In genomic region chr17:23746767-23747166, GRCm38 (mm10) we compare ENCODE assay signal across 20 mouse cellular contexts. TPM values are rescaled to one million over a fixed set of nuclear protein-coding genes. Genes with fewer than 3 reads are reported as not detected.
DNase-seq lines count a peak whose midpoint lies in the region; ATAC-seq and TF ChIP-seq lines count a peak whose summit lies in the region.
"Had no signal": no experiment of that assay in that cellular context is flagged by ENCODE, and none has a peak within 500 bp of the region (broad histone marks: within the 10 kb centered on the region; RNA-seq: fewer than 3 reads in every experiment).

No protein-coding gene starts in this region.

- H3K79me2 ChIP-seq in MEL (ENCODE audit: control insufficient read depth, insufficient read depth, low read length, poor library complexity) = no peaks in the 10 kb centered on the region

- H3K4me1 ChIP-seq in embryonic facial prominence, embryonic 14.5 days (ENCODE audit: control insufficient read depth, insufficient read depth, low read length) = peaks cover 11% of the 10 kb centered on the region
- peaks cover 38% of the 10 kb centered on the region for H3K4me1 ChIP-seq in embryonic facial prominence, embryonic 10.5 days
- peaks cover 10% of the 10 kb centered on the region for H3K4me1 ChIP-seq in midbrain, embryonic 11.5 days (ENCODE audit: control insufficient read depth, insufficient read depth, low read length)
- H3K4me1 ChIP-seq in midbrain, embryonic 10.5 days = peaks cover 41% of the 10 kb centered on the region
- H3K4me1 ChIP-seq in MEL (ENCODE audit: control insufficient read depth in 1 of 2, insufficient read depth in 2 of 2, low read length in 2 of 2) = peaks cover 4 to 23% of the 10 kb centered on the region in 2 experiments; a peak in 3 of 4 replicates
- H3K4me1 ChIP-seq in stomach, postnatal 0 days (replicated peaks; ENCODE audit: control insufficient read depth, insufficient read depth) = peaks cover 15% of the 10 kb centered on the region; the same call in 1 of the 2 replicates

- 77% methylated on average over 3 of the region's 3 CpGs for WGBS in embryonic facial prominence, embryonic 14.5 days
- WGBS in embryonic facial prominence, embryonic 10.5 days = 76% methylated on average over 3 of the region's 3 CpGs
- 88% methylated on average over 3 of the region's 3 CpGs for WGBS in midbrain, embryonic 11.5 days
- WGBS in midbrain, embryonic 10.5 days = 76% methylated on average over 3 of the region's 3 CpGs
- 76% methylated on average over 3 of the region's 3 CpGs for WGBS in stomach, postnatal 0 days

- ATAC-seq in embryonic facial prominence, embryonic 14.5 days (ENCODE audit: low read depth) = no peak
- ATAC-seq in midbrain, embryonic 11.5 days (ENCODE audit: low FRiP score) = no peak
- peak; percentile 48 for ATAC-seq in megakaryocyte progenitor cell, adult 5-6 weeks (replicated peaks; ENCODE audit: poor library complexity)
- ATAC-seq in stomach, postnatal 0 days (ENCODE audit: low FRiP score, low TSS enrichment) = no peak
- ATAC-seq: hindbrain, postnatal 0 days; intestine, postnatal 0 days; liver, postnatal 0 days had no signal

- H3K4me3 ChIP-seq in embryonic facial prominence, embryonic 14.5 days (ENCODE audit: low read depth, low read length) = no peak overlapping the region
- H3K4me3 ChIP-seq in embryonic facial prominence, embryonic 10.5 days = no peak overlapping the region
- H3K4me3 ChIP-seq in midbrain, embryonic 11.5 days (ENCODE audit: low read depth, low read length) = no peak overlapping the region
- H3K4me3 ChIP-seq in midbrain, embryonic 10.5 days = no peak overlapping the region
- H3K4me3 ChIP-seq in MEL (ENCODE audit: control insufficient read depth in 1 of 2, insufficient read depth in 1 of 2, low read depth in 2 of 2, low read length in 2 of 2) = no peak overlapping the region
- H3K4me3 ChIP-seq in stomach, postnatal 0 days (ENCODE audit: low read depth, low read length) = no peak overlapping the region

- TF ChIP-seq POLR2A in MEL (IDR thresholded peaks at IDR 0.05; ENCODE audit: control insufficient read depth in 1 of 2, insufficient read depth in 1 of 2, low read depth in 1 of 2, low read length in 2 of 2, poor library complexity in 1 of 2) = no peak

- H3K9ac ChIP-seq in embryonic facial prominence, embryonic 14.5 days (ENCODE audit: low read depth, low read length) = no peak overlapping the region
- H3K9ac ChIP-seq in midbrain, embryonic 11.5 days (ENCODE audit: low read length) = no peak overlapping the region
- H3K9ac ChIP-seq in MEL (ENCODE audit: control insufficient read depth, low read depth, low read length, poor library complexity, severe bottlenecking) = 0 out of 2 replicates have a peak overlapping the region, but pooled peaks have one; percentile 28
- no peak overlapping the region for H3K9ac ChIP-seq in stomach, postnatal 0 days (ENCODE audit: low read length)
- H3K9ac ChIP-seq: liver, postnatal 0 days; midbrain, embryonic 15.5 days; neural tube, embryonic 15.5 days had no signal

- H3K36me3 ChIP-seq in embryonic facial prominence, embryonic 14.5 days (ENCODE audit: control insufficient read depth, insufficient read depth, low read length) = peaks cover 6% of the 10 kb centered on the region; the same call in 1 of the 2 replicates
- peaks cover 16% of the 10 kb centered on the region for H3K36me3 ChIP-seq in embryonic facial prominence, embryonic 10.5 days (replicated peaks)
- H3K36me3 ChIP-seq in midbrain, embryonic 11.5 days (ENCODE audit: control insufficient read depth, insufficient read depth, low read length) = 0 out of 2 replicates have a peak, but pooled peaks cover 3% of the 10 kb centered on the region
- peaks cover 11% of the 10 kb centered on the region for H3K36me3 ChIP-seq in midbrain, embryonic 10.5 days
- peaks cover 0 to 4% of the 10 kb centered on the region in 2 experiments; a peak in 2 of 4 replicates for H3K36me3 ChIP-seq in MEL (ENCODE audit: control insufficient read depth in 1 of 2, insufficient read depth in 2 of 2, low read length in 2 of 2)
- H3K36me3 ChIP-seq in stomach, postnatal 0 days (ENCODE audit: control insufficient read depth, insufficient read depth, low read length) = no peaks in the 10 kb centered on the region
- H3K36me3 ChIP-seq: midbrain, embryonic 15.5 days had no signal

- no peak for TF ChIP-seq RAD21 in MEL (IDR thresholded peaks at IDR 0.05; ENCODE audit: low read depth, low read length)

- H3K27ac ChIP-seq in embryonic facial prominence, embryonic 14.5 days (replicated peaks; ENCODE audit: low read depth, low read length) = no peak overlapping the region
- no peak overlapping the region for H3K27ac ChIP-seq in embryonic facial prominence, embryonic 10.5 days (replicated peaks)
- H3K27ac ChIP-seq in midbrain, embryonic 11.5 days (ENCODE audit: low read depth, low read length) = no peak overlapping the region
- no peak overlapping the region for H3K27ac ChIP-seq in midbrain, embryonic 10.5 days (replicated peaks)
- no peak overlapping the region for H3K27ac ChIP-seq in MEL (ENCODE audit: control insufficient read depth, low read depth, low read length)
- H3K27ac ChIP-seq in stomach, postnatal 0 days (replicated peaks) = no peak overlapping the region
- H3K27ac ChIP-seq: hindbrain, postnatal 0 days; midbrain, embryonic 15.5 days; neural tube, embryonic 15.5 days had no signal

- peaks cover 54% of the 10 kb centered on the region for H3K27me3 ChIP-seq in embryonic facial prominence, embryonic 14.5 days (replicated peaks; ENCODE audit: control insufficient read depth, insufficient read depth, low read length)
- H3K27me3 ChIP-seq in embryonic facial prominence, embryonic 10.5 days (replicated peaks; ENCODE audit: low read depth, poor library complexity, severe bottlenecking) = peaks cover 69% of the 10 kb centered on the region
- H3K27me3 ChIP-seq in midbrain, embryonic 11.5 days (ENCODE audit: control insufficient read depth, insufficient read depth, low read length) = peaks cover 54% of the 10 kb centered on the region
- peaks cover 70% of the 10 kb centered on the region for H3K27me3 ChIP-seq in midbrain, embryonic 10.5 days (ENCODE audit: low read depth, poor library complexity, severe bottlenecking)
- no peaks in the 10 kb centered on the region for H3K27me3 ChIP-seq in MEL (ENCODE audit: control insufficient read depth in 1 of 2, insufficient read depth in 2 of 2, low read length in 2 of 2)
- H3K27me3 ChIP-seq in stomach, postnatal 0 days (ENCODE audit: control insufficient read depth, insufficient read depth, low read length) = peaks cover 6% of the 10 kb centered on the region; the same call in 1 of the 2 replicates

- TF ChIP-seq EP300 in MEL (IDR thresholded peaks at IDR 0.05; ENCODE audit: low read depth in 1 of 2, low read length in 2 of 2) = no peak
- no peak for TF ChIP-seq EP300 in stomach, postnatal 0 days (optimal IDR thresholded peaks at IDR 0.05)

- peak overlapping the region; percentile 54; the same call in 1 of the 2 replicates for H3K4me2 ChIP-seq in embryonic facial prominence, embryonic 14.5 days (ENCODE audit: low read depth, low read length)
- H3K4me2 ChIP-seq in midbrain, embryonic 11.5 days = no peak overlapping the region
- no peak overlapping the region for H3K4me2 ChIP-seq in stomach, postnatal 0 days (replicated peaks; ENCODE audit: low read depth)

- no peaks in the 10 kb centered on the region for H3K9me3 ChIP-seq in embryonic facial prominence, embryonic 14.5 days (ENCODE audit: control insufficient read depth, low read length)
- H3K9me3 ChIP-seq in embryonic facial prominence, embryonic 10.5 days = 0 out of 2 replicates have a peak, but pooled peaks cover 2% of the 10 kb centered on the region
- H3K9me3 ChIP-seq in midbrain, embryonic 11.5 days (ENCODE audit: control insufficient read depth, low read length) = no peaks in the 10 kb centered on the region
- H3K9me3 ChIP-seq in midbrain, embryonic 10.5 days (replicated peaks) = no peaks in the 10 kb centered on the region
- H3K9me3 ChIP-seq in MEL (replicated peaks; ENCODE audit: insufficient read depth, low read length) = no peaks in the 10 kb centered on the region
- no peaks in the 10 kb centered on the region for H3K9me3 ChIP-seq in stomach, postnatal 0 days (ENCODE audit: control insufficient read depth, low read length)
- H3K9me3 ChIP-seq: forebrain, embryonic 10.5 days; midbrain, embryonic 15.5 days; neural tube, embryonic 15.5 days had no signal

- no peak for DNase-seq in embryonic facial prominence, embryonic 14.5 days (ENCODE audit: low spot score)
- no peak for DNase-seq in embryonic facial prominence, embryonic 10.5 days (ENCODE audit: low spot score)
- peak; percentile 41 for DNase-seq in midbrain, embryonic 11.5 days (ENCODE audit: low spot score, missing footprints)
- DNase-seq in midbrain, embryonic 10.5 days (ENCODE audit: low spot score) = no peak
- peak; percentile 78 for DNase-seq in MEL (ENCODE audit: low read depth, low spot score)
- DNase-seq in stomach, postnatal 0 days (ENCODE audit: low spot score) = no peak
- no peak for DNase-seq in c-Kit-positive CD71-positive TER-119-positive erythroid progenitor cells, embryonic 14.5 days (ENCODE audit: low spot score)
- DNase-seq: cerebellum, adult 9-10 months; gastrocnemius, postnatal 14 days; liver, postnatal 0 days; thymus, adult 18-20 months had no signal

- TF ChIP-seq CTCF in MEL (IDR thresholded peaks at IDR 0.05 in 2 of 3, conservative IDR thresholded peaks at IDR 0.05 in 1 of 3; ENCODE audit: control insufficient read depth in 1 of 3, insufficient read depth in 1 of 3, low read depth in 2 of 3, low read length in 3 of 3, poor library complexity in 1 of 3, severe bottlenecking in 1 of 3) = no peak
- no peak for TF ChIP-seq CTCF in stomach, postnatal 0 days (IDR thresholded peaks at IDR 0.05; ENCODE audit: low read depth)

RNA-seq across cellular contexts. Expression of gene Kremen2, which starts 1.1 kb away (rescaled TPM):
- polyA plus RNA-seq in embryonic facial prominence, embryonic 14.5 days (2014; fragmentation: Nextera tagmentation; extraction: Ambion mirVana) = 12.9 and 21.2 TPM in 2 replicates
- 8.3 and 9.6 TPM in 2 replicates for polyA plus RNA-seq in embryonic facial prominence, embryonic 10.5 days (2016; fragmentation: Nextera tagmentation; extraction: Ambion mirVana)
- 0.58 and 0.63 TPM in 2 replicates for polyA plus RNA-seq in midbrain, embryonic 11.5 days (2014; fragmentation: Nextera tagmentation; extraction: Ambion mirVana)
- 1.7 and 2.3 TPM in 2 replicates for polyA plus RNA-seq in midbrain, embryonic 10.5 days (2016; fragmentation: Nextera tagmentation; extraction: Ambion mirVana)
- total RNA-seq in MEL (2012; rRNA removed) = 0.10 TPM in 1 of 2 replicates, not detected in the other
- under 1 TPM in 1 of 2 experiments, not detected in 1; 0.11 TPM for polyA plus RNA-seq in MEL (2012; ENCODE audit: insufficient read depth in 1 of 2, insufficient read length in 2 of 2, low read depth in 1 of 2, low replicate concordance in 2 of 2, missing spikeins in 1 of 2)
- total RNA-seq in megakaryocyte progenitor cell, adult 5-6 weeks (2015) = 0.05 TPM in 1 of 2 replicates, not detected in the other
- not detected in 2 replicates for total RNA-seq in megakaryocyte progenitor cell, adult 5-6 weeks (2017)
- 2.7 and 3.0 TPM in 2 replicates for polyA plus RNA-seq in stomach, postnatal 0 days (2015; fragmentation: Nextera tagmentation; extraction: Ambion mirVana)
- total RNA-seq: gastrocnemius, postnatal 14 days had no signal
- polyA plus RNA-seq: liver, postnatal 0 days had no signal

RNA-seq across cellular contexts. Expression of gene Paqr4, which starts 6.1 kb away (rescaled TPM):
- polyA plus RNA-seq in embryonic facial prominence, embryonic 14.5 days (2014; fragmentation: Nextera tagmentation; extraction: Ambion mirVana) = 20.9 and 22.9 TPM in 2 replicates
- polyA plus RNA-seq in embryonic facial prominence, embryonic 10.5 days (2016; fragmentation: Nextera tagmentation; extraction: Ambion mirVana) = 12.6 and 14.1 TPM in 2 replicates
- 29.5 and 30.2 TPM in 2 replicates for polyA plus RNA-seq in midbrain, embryonic 11.5 days (2014; fragmentation: Nextera tagmentation; extraction: Ambion mirVana)
- 27.6 and 36.2 TPM in 2 replicates for polyA plus RNA-seq in midbrain, embryonic 10.5 days (2016; fragmentation: Nextera tagmentation; extraction: Ambion mirVana)
- 5.2 and 6.5 TPM in 2 replicates for total RNA-seq in MEL (2012; rRNA removed)
- polyA plus RNA-seq in MEL (2012; ENCODE audit: insufficient read depth in 1 of 2, insufficient read length in 2 of 2, low read depth in 1 of 2, low replicate concordance in 2 of 2, missing spikeins in 1 of 2) = 10 to 100 TPM in 1 of 2 experiments, not detected in 1; 10.7 TPM
- total RNA-seq in megakaryocyte progenitor cell, adult 5-6 weeks (2015) = 1.3 and 1.6 TPM in 2 replicates
- total RNA-seq in megakaryocyte progenitor cell, adult 5-6 weeks (2017) = 1.9 and 2.4 TPM in 2 replicates
- 26.3 and 28.0 TPM in 2 replicates for polyA plus RNA-seq in stomach, postnatal 0 days (2015; fragmentation: Nextera tagmentation; extraction: Ambion mirVana)

RNA-seq across cellular contexts. Expression of gene Pkmyt1, which starts 20.6 kb away (rescaled TPM):
- 39.6 and 40.3 TPM in 2 replicates for polyA plus RNA-seq in embryonic facial prominence, embryonic 14.5 days (2014; fragmentation: Nextera tagmentation; extraction: Ambion mirVana)
- polyA plus RNA-seq in embryonic facial prominence, embryonic 10.5 days (2016; fragmentation: Nextera tagmentation; extraction: Ambion mirVana) = 61.6 and 62.0 TPM in 2 replicates
- 29.3 and 33.7 TPM in 2 replicates for polyA plus RNA-seq in midbrain, embryonic 11.5 days (2014; fragmentation: Nextera tagmentation; extraction: Ambion mirVana)
- 58.5 and 59.7 TPM in 2 replicates for polyA plus RNA-seq in midbrain, embryonic 10.5 days (2016; fragmentation: Nextera tagmentation; extraction: Ambion mirVana)
- total RNA-seq in MEL (2012; rRNA removed) = 15.8 and 16.6 TPM in 2 replicates
- 10 to 100 TPM in 1 of 2 experiments, not detected in 1; 49.8 TPM for polyA plus RNA-seq in MEL (2012; ENCODE audit: insufficient read depth in 1 of 2, insufficient read length in 2 of 2, low read depth in 1 of 2, low replicate concordance in 2 of 2, missing spikeins in 1 of 2)
- total RNA-seq in megakaryocyte progenitor cell, adult 5-6 weeks (2015) = 34.5 and 36.9 TPM in 2 replicates
- 17.3 and 20.5 TPM in 2 replicates for total RNA-seq in megakaryocyte progenitor cell, adult 5-6 weeks (2017)
- 17.1 and 17.6 TPM in 2 replicates for polyA plus RNA-seq in stomach, postnatal 0 days (2015; fragmentation: Nextera tagmentation; extraction: Ambion mirVana)

RNA-seq across cellular contexts. Expression of gene 1520401A03Rik, which starts 24.2 kb away (rescaled TPM):
- polyA plus RNA-seq in embryonic facial prominence, embryonic 14.5 days (2014; fragmentation: Nextera tagmentation; extraction: Ambion mirVana) = 1.6 and 2.8 TPM in 2 replicates
- 0.05 TPM in 1 of 2 replicates, not detected in the other for polyA plus RNA-seq in embryonic facial prominence, embryonic 10.5 days (2016; fragmentation: Nextera tagmentation; extraction: Ambion mirVana)
- polyA plus RNA-seq in midbrain, embryonic 11.5 days (2014; fragmentation: Nextera tagmentation; extraction: Ambion mirVana) = not detected in 2 replicates
- polyA plus RNA-seq in midbrain, embryonic 10.5 days (2016; fragmentation: Nextera tagmentation; extraction: Ambion mirVana) = not detected in 2 replicates
- not detected in 2 replicates for total RNA-seq in MEL (2012; rRNA removed)
- polyA plus RNA-seq in MEL (2012; ENCODE audit: insufficient read depth in 1 of 2, insufficient read length in 2 of 2, low read depth in 1 of 2, low replicate concordance in 2 of 2, missing spikeins in 1 of 2) = not detected
- not detected in 2 replicates for total RNA-seq in megakaryocyte progenitor cell, adult 5-6 weeks (2015)
- not detected in 2 replicates for total RNA-seq in megakaryocyte progenitor cell, adult 5-6 weeks (2017)
- polyA plus RNA-seq in stomach, postnatal 0 days (2015; fragmentation: Nextera tagmentation; extraction: Ambion mirVana) = 0.04 and 0.16 TPM in 2 replicates
- total RNA-seq: heart, adult 8-10 months; hindbrain, postnatal 0 days had no signal
- polyA plus RNA-seq: heart, embryonic 16.5 days; hindbrain, embryonic 10.5 days; intestine, postnatal 0 days; liver, postnatal 0 days had no signal

RNA-seq across cellular contexts. Expression of gene Flywch1, which starts 24.6 kb away (rescaled TPM):
- 62.9 and 74.7 TPM in 2 replicates for polyA plus RNA-seq in embryonic facial prominence, embryonic 14.5 days (2014; fragmentation: Nextera tagmentation; extraction: Ambion mirVana)
- 168 and 178 TPM in 2 replicates for polyA plus RNA-seq in embryonic facial prominence, embryonic 10.5 days (2016; fragmentation: Nextera tagmentation; extraction: Ambion mirVana)
- 125 and 142 TPM in 2 replicates for polyA plus RNA-seq in midbrain, embryonic 11.5 days (2014; fragmentation: Nextera tagmentation; extraction: Ambion mirVana)
- 187 and 202 TPM in 2 replicates for polyA plus RNA-seq in midbrain, embryonic 10.5 days (2016; fragmentation: Nextera tagmentation; extraction: Ambion mirVana)
- 14.8 and 15.3 TPM in 2 replicates for total RNA-seq in MEL (2012; rRNA removed)
- 10 to 100 TPM in 1 of 2 experiments, not detected in 1; 29.7 TPM for polyA plus RNA-seq in MEL (2012; ENCODE audit: insufficient read depth in 1 of 2, insufficient read length in 2 of 2, low read depth in 1 of 2, low replicate concordance in 2 of 2, missing spikeins in 1 of 2)
- 4.7 and 5.1 TPM in 2 replicates for total RNA-seq in megakaryocyte progenitor cell, adult 5-6 weeks (2015)
- total RNA-seq in megakaryocyte progenitor cell, adult 5-6 weeks (2017) = 9.9 and 10.6 TPM in 2 replicates
- 24.2 and 27.3 TPM in 2 replicates for polyA plus RNA-seq in stomach, postnatal 0 days (2015; fragmentation: Nextera tagmentation; extraction: Ambion mirVana)

Comparison
In these comparisons a context has a peak if more than half of its experiments do, and no peak if none do; other contexts are left out.
1. DNase-seq: peak in midbrain, embryonic 11.5 days (single experiment) and MEL (single experiment); none in embryonic facial prominence, embryonic 14.5 days (single experiment), embryonic facial prominence, embryonic 10.5 days (single experiment), midbrain, embryonic 10.5 days (single experiment), stomach, postnatal 0 days (single experiment) and c-Kit-positive CD71-positive TER-119-positive erythroid progenitor cells, embryonic 14.5 days (single experiment).